Mouse (Mus musculus) heart, adult 2 months (tissue): ENCODE data around the gene Bcl2l12.

Experiments
- CTCF ChIP-seq: fragments of 200-600 bp; IDR thresholded peaks from 2 replicates; pipeline ENCODE4 v1.8.1; 2022; ENCODE audit warnings: antibody characterized with exemption, mild to moderate bottlenecking, moderate library complexity
- EP300 ChIP-seq: fragments of 200-500 bp; IDR thresholded peaks from 2 replicates; pipeline ENCODE4 v1.6.1; 2011; ENCODE audit warnings: low read depth, low read length, control low read depth; ENCODE audit not compliant: insufficient read depth
- POLR2A ChIP-seq: fragments of 200-500 bp; IDR thresholded peaks from 2 replicates; pipeline ENCODE4 v1.6.1; 2011; ENCODE audit warnings: mild to moderate bottlenecking, low read depth, low read length, control low read depth; ENCODE audit not compliant: insufficient read depth

- TF ChIP-seq EP300 (no peak), POLR2A (no peak), CTCF (no peak)
Measured at GRCm38 (mm10) chr7:45027761-45028160, 29.2 kb upstream of the Bcl2l12 start.
